Mouse (Mus musculus) spleen, adult 10 weeks (tissue): ENCODE measurements around the gene Stc2. TPM values are rescaled to one million over a fixed set of nuclear protein-coding genes. Genes with fewer than 3 reads are reported as not detected.

Experiments
- polyA plus RNA-seq: library from polyadenylated mRNA; stranded (reverse); fragments of 350-450 nt; fragmentation: Illumina TruSeq; extraction: RNeasy Lipid Tissue Mini Kit (QIAGEN cat#74804); gene quantifications from one replicate; pipeline ENCODE4 v1.2.3, GENCODE M21; 2015; ENCODE audit warnings: low replicate concordance; ENCODE audit not compliant: insufficient read depth

Stc2 gene
- polyA plus RNA-seq = 7.6 TPM

DNA sequence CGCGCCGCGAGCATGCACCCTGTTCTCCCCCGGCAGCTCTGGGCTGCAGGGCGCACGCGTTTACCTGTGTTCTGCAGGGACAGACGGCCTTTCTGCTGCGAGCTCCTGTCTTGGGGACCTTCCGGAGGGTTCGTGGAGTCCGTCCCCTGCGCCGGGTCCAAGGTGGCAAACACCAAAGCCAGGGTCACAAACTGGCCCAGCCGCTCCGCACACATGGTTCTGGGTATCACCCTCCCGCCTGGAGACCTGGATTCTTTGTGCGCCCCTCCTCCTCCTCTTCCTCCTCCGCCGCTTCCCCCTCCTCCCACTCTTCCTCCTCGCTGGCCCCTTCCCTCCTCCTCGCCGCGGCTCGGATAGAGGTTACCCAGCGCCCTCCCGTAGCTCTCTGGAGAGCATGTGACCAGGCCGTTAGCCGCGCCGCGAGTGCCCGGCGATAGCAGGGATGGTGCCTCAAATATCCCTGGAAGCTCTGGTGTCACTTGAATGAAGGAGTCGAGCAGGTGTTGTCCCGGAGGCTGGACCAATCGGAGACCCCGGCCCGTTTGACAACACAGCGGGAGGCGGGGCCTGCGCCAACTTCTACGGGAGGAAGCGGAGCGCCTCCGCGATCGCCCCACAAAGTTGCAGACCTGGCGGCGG is at the start of gene Stc2:
Gene Stc2, minus strand, starts transcription at position 427 of the 639 bp plus-strand sequence.

Other genes starting within 250 kb of the Stc2 start
- not detected for gene Gm17332, start 187.6 kb downstream of the Stc2 start, polyA plus RNA-seq